Mouse (Mus musculus): Measurements from ENCODE around the gene Igbp1.
A peak's percentile ranks its signal among the peaks of the same experiment; 100 is the strongest.

Gene Igbp1

GRCm38 (mm10) chrX:100494068-100494978 is at the start of gene Igbp1:
TSS of gene Igbp1 (plus strand) at chrX:100494291.
- peak; percentile 68 to 77 for DNase-seq (ENCODE audit: low spot score in 2 of 2)

DNA sequence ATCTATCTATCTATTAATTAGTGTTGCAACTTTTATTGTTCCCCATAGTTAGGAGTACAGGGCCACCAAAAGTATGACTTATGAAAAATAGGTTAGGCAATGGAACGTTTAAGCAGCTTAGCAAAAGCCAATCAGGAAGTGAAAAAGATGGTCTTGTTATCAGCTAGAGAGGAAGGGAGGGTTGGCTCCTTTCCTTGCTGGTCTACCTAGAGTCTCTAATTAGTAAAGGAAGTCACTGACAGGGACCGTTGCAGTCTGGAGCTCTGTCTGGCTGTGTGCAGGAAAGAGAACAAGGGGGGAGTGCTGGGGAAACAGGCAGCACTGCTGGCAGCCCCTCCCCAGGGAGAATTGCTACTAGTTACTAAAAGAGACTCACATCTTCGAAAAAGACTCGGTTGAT is 26.0 kb upstream of the Igbp1 start:
- DNase-seq (ENCODE audit: low spot score in 2 of 2): no peak

DNA sequence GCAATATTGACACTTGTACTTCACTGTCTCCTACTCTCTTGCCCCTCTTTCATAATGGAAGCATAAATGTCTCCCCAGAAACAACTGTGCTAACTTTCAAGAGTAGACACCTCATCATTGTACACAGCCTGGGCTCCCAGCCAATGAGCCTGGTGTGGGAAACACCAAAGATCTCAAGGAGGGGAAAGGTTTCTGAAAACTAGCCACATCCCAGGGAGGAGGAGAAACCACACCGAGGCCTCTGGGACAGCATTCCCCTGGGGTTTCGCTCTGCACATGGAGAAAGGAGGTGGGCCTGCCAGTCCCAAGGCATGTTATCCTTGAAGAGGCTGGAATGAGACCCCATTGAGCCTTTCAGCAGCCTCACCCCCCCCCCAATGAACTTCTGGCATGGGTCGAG is 24.0 kb upstream of the Igbp1 start:
- no peak for DNase-seq (ENCODE audit: low spot score in 2 of 2)

DNA sequence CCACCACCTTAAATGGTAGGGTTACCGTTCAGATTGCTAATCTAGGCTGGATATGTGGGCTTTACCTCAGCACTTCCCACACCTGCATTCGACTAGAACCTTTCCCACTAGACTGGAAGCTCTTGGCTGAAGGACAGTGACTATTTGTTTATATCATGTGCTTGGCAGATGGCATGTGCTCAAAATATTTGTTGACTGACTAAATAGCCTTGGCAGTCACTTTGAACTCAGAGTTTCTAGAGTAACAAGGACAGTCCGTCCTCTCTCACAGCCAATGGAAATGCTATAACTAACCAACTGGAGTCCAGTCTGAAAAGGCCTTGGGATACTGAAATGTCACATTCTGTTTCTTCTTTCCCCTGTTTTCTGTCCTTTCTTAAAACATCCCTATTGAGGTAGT is 22.6 kb upstream of the Igbp1 start:
- no peak for DNase-seq (ENCODE audit: low spot score in 2 of 2)

DNA sequence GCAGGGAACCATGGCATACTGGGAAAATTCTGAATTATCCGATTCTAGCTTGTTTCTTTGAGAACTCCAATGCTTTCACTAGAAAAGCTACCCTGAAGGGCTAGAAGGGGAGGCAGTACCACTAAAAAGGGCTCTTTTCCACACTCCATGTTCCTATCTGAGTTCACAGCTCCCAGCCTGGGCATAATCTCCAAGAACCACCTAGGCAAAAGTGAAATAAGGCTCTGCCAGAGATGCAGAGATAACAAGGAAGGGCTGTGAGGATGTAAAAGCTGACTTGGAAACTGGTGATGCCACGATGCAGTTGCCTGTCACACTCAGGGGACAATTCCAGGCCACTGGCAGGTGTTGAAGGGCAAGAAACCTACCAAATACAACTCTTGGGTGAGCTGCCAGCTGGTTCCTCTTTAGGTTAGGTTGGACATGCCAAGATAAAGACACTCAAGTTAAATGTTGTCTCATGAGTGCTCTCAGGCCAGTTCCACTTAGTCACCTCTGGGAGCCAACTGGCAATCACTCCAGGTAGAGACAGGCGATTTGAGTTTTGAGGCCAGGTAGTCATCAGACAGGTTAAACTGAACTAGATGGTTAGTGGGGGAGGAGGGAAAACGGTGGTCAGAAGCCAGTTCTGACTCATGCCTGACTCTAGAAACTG is 18.4 kb upstream of the Igbp1 start:
- no peak for DNase-seq (ENCODE audit: low spot score in 2 of 2)

GRCm38 (mm10) chrX:100480317-100480716 is 13.8 kb upstream of the Igbp1 start:
- peak in 1 of 2 experiments; percentile 25 for DNase-seq (ENCODE audit: low spot score in 2 of 2)

DNA sequence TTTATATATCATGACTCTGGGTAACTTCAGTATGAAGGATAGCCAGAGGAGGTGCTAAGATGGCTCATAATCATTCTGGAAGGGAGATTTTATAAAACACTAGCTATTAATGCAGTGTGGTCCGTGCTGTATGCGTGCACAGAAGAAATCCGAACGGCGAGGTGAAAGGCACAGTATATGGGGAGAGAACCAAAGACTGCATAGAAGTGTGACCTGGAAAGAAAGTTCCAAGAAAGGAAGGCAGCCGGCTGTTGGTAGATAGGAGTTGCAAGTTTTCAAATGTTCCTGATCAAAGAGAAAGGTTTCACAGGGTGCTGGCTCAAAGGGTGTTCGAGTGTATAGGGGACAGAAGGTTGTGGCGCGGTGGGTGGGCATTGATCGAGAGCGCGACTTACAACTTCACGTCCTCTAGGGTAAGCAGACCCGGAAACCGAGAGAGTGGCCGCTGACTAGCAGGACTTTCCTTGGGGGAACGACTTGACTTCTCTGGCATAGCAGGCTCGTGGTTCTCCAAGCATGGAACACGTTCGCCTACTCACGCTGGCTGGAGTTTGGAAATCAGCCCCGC is 507 bp upstream of the Igbp1 start:
- DNase-seq (ENCODE audit: low spot score in 2 of 2): no peak

DNA sequence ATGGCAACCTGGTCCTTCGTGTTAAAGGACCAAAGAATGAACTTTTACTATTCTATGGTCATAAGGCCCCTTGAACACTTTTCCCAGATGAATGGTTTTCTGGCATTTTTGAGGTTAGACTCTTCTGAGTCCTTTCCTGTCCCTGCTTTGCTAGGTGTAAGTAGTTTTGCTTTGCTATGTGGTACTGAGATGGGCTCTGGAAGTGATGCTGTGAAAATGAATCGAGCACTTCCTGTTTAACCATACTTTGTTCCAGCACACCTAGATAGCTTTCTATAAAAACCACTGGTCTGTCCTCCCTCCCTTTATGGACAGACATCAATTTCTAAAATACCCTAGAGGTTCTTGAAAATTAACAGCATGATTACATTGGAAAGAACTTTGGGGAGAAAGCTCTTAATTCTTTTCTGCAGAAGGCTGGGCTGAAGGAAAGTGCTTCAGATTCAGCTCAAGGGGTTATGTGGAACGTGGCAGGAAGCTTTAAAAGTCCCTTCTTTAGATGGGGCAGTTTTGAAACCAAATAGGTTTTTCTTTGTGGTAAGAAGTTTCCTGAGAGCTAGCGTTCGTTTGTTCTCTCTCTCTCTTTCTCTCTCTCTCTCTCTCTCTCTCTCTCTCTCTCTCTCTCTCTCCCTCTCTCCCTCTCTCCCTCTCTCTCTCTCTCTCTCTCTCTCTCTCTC is 10.2 kb downstream of the Igbp1 start:
- DNase-seq (ENCODE audit: low spot score in 2 of 2): no peak

DNA sequence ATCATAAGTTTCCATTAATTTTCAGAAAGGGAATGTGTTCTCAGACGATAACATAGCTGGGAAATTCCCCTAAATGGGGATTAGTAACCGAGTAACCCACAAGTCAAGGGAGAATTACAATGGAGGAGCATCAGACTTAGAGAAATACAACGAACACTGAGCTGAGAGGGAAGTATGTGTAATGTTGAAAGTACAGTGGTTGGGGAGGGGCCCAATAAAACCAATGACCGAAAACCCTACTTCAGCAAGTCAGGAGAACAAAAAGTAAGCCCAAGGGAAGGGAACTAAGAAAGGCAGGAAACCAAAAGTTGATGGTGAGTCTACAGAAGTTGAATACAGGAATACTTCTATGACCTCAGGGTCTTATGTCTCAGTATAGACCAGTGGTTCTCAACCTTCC is 14.1 kb downstream of the Igbp1 start:
- DNase-seq (ENCODE audit: low spot score in 2 of 2): no peak

DNA sequence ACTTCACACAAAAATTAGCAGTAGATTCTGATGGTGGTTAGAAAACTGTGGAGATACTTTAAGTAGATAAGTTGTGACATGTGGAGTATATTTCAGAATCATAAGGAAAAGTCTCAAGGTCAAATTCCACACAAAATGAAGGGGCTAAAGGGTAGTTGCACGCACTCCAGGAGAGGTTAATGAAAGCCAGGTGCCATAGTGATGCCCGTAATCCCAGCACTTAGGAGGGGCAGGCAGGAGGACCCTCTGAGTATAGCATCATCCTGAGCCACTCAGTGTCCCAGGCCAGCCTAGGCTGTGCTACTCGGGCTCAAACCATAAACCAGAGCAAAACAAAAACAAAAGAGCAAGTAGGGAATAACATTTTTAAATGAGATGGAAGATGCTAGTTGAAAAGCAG is 15.8 kb downstream of the Igbp1 start:
- no peak for DNase-seq (ENCODE audit: low spot score in 2 of 2)

GRCm38 (mm10) chrX:100516683-100517082 is 22.6 kb downstream of the Igbp1 start:
- no peak for DNase-seq (ENCODE audit: low spot score in 2 of 2)

GRCm38 (mm10) chrX:100517626-100518025 is 23.5 kb downstream of the Igbp1 start:
- DNase-seq (ENCODE audit: low spot score in 2 of 2): no peak

- no peak for DNase-seq (ENCODE audit: low spot score in 2 of 2)
Measured at GRCm38 (mm10) chrX:100518532-100518931, 24.4 kb downstream of the Igbp1 start.

GRCm38 (mm10) chrX:100524471-100524870 is 30.4 kb downstream of the Igbp1 start, which contains the start of gene Dgat2l6:
TSS of gene Dgat2l6 (plus strand) at chrX:100524838.
- no peak for DNase-seq (ENCODE audit: low spot score in 2 of 2)

DNA sequence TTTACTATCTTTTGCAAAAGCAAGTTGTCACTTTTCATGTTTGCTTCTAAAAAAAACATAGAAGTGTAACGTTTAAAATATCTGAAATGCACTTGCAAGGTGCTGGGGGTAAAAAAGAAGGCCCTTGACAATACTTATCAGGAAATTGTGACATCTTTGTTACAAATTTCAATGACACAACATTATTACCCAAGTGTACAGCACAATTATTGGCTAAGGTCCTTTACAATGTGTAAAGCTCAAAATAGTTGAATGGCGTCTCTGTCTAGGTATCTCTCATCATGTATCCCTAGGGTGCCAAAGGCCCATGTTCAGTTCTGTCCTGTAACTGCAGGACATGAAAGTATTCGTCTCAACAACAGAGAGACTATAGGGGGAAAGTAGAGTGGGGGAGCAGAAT is 61.9 kb downstream of the Igbp1 start:
- DNase-seq (ENCODE audit: low spot score in 2 of 2): no peak

DNA sequence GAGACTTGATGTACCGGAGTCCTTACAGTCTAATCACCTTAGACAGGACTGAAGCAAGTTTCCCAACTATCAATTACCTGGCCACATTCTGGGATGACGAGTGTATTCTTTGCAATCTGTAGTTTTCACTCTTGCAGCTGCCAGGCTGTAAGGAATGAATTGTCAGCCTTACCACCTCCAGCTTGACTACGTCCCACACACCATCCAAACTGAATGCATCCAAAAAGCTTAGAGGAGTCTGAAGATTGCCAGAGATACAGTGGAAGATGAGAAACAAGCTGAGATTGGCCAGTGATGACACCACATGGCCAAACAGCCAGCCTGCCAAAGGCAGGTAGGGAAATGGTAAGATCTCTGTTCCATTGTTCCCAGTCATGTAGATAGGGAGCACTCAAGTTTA is 71.6 kb downstream of the Igbp1 start:
- DNase-seq (ENCODE audit: low spot score in 2 of 2): no peak

All from frontal cortex, postnatal 14 days (tissue).